Mouse (Mus musculus): ENCODE results near the gene Igfbp3.

- TF ChIP-seq POLR2A (IDR thresholded peaks at IDR 0.05; ENCODE audit: control insufficient read depth, low read depth, low read length) (no peak), CTCF (IDR thresholded peaks at IDR 0.05; ENCODE audit: control insufficient read depth, insufficient read depth, insufficient replicate concordance, low read depth, low read length) (no peak)
Observed at GRCm38 (mm10) chr11:7226200-7226599, 12.5 kb upstream of the Igfbp3 start.
